Mouse (Mus musculus) embryonic facial prominence, embryonic 12.5 days (tissue): ENCODE results near the gene Pakap. TPM values are rescaled to one million over a fixed set of nuclear protein-coding genes. Genes with fewer than 3 reads are reported as not detected.

Experiments used
- ATAC-seq: fragments of 200-750 bp; cut with Nextera tagmentation; 2 replicates; pipeline ENCODE4 v1.8.0; 2017; ENCODE audit not compliant: insufficient number of reproducible peaks, insufficient read depth, low FRiP score, low TSS enrichment
- H3K27ac ChIP-seq: fragments of 300-500 bp; sonication (generic); 2 replicates; pipeline ENCODE4 v1.5.1; 2016; ENCODE audit warnings: mild to moderate bottlenecking
- H3K27me3 ChIP-seq: fragments of 300-500 bp; sonication (generic); 2 replicates; pipeline ENCODE4 v1.6.1; 2016; ENCODE audit warnings: mild to moderate bottlenecking, moderate library complexity
- H3K36me3 ChIP-seq: fragments of 300-500 bp; sonication (generic); 2 replicates; pipeline ENCODE4 v1.6.1; 2016; ENCODE audit warnings: mild to moderate bottlenecking
- H3K4me1 ChIP-seq: fragments of 300-500 bp; sonication (generic); 2 replicates; pipeline ENCODE4 v1.6.1; 2016
- H3K4me2 ChIP-seq: fragments of 300-500 bp; sonication (generic); replicated peaks from 2 replicates; pipeline ENCODE4 v1.6.1; 2016; ENCODE audit warnings: mild to moderate bottlenecking, moderate library complexity
- H3K4me3 ChIP-seq: fragments of 300-500 bp; sonication (generic); 2 replicates; pipeline ENCODE4 v1.5.1; 2016; ENCODE audit warnings: mild to moderate bottlenecking
- H3K9ac ChIP-seq: fragments of 300-500 bp; sonication (generic); 2 replicates; pipeline ENCODE4 v1.6.1; 2016; ENCODE audit warnings: mild to moderate bottlenecking, moderate library complexity
- H3K9me3 ChIP-seq: fragments of 300-500 bp; sonication (generic); 2 replicates; pipeline ENCODE4 v1.6.1; 2016; ENCODE audit warnings: mild to moderate bottlenecking, moderate library complexity
- WGBS: fragments of 180-500 bp; shearing (Covaris S2); methylation state at CpG from one replicate; pipeline ENCODE4 v1.1.7; 2016; 5-methylcytosine and 5-hydroxymethylcytosine counted together
- polyA plus RNA-seq: library from polyadenylated mRNA; unstranded; fragments of >200 nt; fragmentation: Nextera tagmentation; extraction: Ambion mirVana; gene quantifications from 2 replicates; pipeline ENCODE4 v1.2.1, GENCODE M21; 2016

Gene Pakap
- polyA plus RNA-seq, 1 experiment from 2014 or later: 42.5 TPM

DNA sequence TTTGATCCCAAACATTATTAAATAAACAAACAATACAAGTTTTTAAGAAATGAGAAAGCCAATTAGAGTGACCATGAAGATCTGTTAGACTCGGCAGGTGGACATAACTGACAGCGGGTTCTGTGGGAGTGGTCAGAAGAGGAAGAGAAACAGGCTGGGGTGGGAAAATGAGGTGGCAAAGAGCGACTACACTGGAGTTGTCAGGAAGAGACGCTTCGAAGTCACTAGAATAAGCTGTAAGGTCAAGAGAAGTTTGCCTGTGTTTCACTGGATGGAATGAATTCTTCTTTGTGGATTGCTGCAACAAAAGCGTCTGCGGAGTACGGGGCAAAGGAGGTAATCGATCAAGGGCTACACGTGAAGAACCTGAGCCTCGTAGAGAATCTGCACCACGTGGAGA lies 109.9 kb downstream of the Pakap start:
- Histone ChIP-seq H3K4me3 (no peak overlapping the region), H3K4me2 (no peak overlapping the region), H3K36me3 (no peaks in the 10 kb centered on the region), H3K27ac (no peak overlapping the region), H3K9me3 (no peaks in the 10 kb centered on the region), H3K4me1 (peaks cover 24% of the 10 kb centered on the region), H3K27me3 (no peaks in the 10 kb centered on the region), H3K9ac (no peak overlapping the region)
- ATAC-seq: no peak
- 82% methylated on average over 12 of the region's 12 CpGs for WGBS

GRCm38 (mm10) chr4:57678991-57679457 lies 111.0 kb downstream of the Pakap start:
- no peaks in the 10 kb centered on the region for H3K36me3 ChIP-seq
- H3K4me2 ChIP-seq: no peak overlapping the region
- no peak overlapping the region for H3K4me3 ChIP-seq
- H3K27ac ChIP-seq: no peak overlapping the region
- H3K9ac ChIP-seq: no peak overlapping the region
- peaks cover 16% of the 10 kb centered on the region for H3K4me1 ChIP-seq
- 88% methylated on average over 9 of the region's 9 CpGs for WGBS
- ATAC-seq: no peak
- no peaks in the 10 kb centered on the region for H3K9me3 ChIP-seq
- H3K27me3 ChIP-seq: no peaks in the 10 kb centered on the region

DNA sequence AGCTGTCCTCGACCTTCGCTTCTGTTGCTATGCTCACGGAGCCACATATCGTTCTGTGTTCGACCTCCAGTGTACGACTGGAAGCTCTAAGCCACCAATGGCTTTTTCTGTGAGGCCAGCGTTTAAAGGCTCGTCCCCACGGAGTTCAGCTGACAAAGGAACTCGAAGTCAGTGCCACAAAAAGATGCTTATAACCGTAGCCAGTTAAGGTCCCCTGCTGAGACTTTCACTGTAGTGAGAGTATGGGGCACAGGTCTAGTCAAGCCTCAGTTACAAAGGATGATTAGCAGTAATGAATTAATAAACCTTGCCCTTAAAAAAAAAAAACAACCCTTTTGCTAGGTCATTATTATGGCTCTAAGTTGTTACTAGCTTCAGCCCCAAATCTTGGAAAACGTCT lies 112.2 kb downstream of the Pakap start:
- peaks cover 12% of the 10 kb centered on the region for H3K4me1 ChIP-seq
- H3K27ac ChIP-seq: no peak overlapping the region
- no peak for ATAC-seq
- H3K27me3 ChIP-seq: no peaks in the 10 kb centered on the region
- H3K36me3 ChIP-seq: no peaks in the 10 kb centered on the region
- H3K4me2 ChIP-seq: no peak overlapping the region
- no peak overlapping the region for H3K9ac ChIP-seq
- no peak overlapping the region for H3K4me3 ChIP-seq
- 82% methylated on average over 12 of the region's 12 CpGs for WGBS
- H3K9me3 ChIP-seq: no peaks in the 10 kb centered on the region

- Histone ChIP-seq H3K4me3 (no peak overlapping the region), H3K9me3 (no peaks in the 10 kb centered on the region), H3K4me1 (0 out of 2 replicates have a peak, but pooled peaks cover 8% of the 10 kb centered on the region), H3K27me3 (no peaks in the 10 kb centered on the region), H3K36me3 (no peaks in the 10 kb centered on the region), H3K27ac (no peak overlapping the region), H3K9ac (no peak overlapping the region), H3K4me2 (no peak overlapping the region)
- ATAC-seq: no peak
- 53% methylated on average over 12 of the region's 12 CpGs for WGBS
Observed at GRCm38 (mm10) chr4:57681511-57681910, 113.5 kb downstream of the Pakap start.

DNA sequence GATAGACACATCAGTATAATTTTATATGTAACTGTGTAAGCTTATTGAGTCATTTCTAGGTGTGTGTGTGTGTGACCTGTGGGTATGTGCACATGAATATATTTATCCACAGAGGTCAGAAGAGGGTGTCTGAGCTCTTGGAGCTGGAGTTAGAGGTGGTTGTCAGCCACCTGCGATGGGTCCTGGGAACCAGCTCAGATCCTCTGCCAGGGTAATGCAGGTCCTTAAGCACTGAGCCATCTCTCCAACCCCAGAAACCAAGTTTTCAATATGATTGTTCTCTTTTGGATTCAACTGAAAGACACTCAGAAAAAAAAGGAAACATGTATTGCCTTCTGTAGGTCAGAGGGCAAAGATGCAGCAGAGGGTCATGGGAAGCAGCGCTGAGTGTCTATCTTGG lies 114.4 kb downstream of the Pakap start:
- Histone ChIP-seq H3K4me1 (0 out of 2 replicates have a peak, but pooled peaks cover 8% of the 10 kb centered on the region), H3K9me3 (no peaks in the 10 kb centered on the region), H3K9ac (no peak overlapping the region), H3K4me3 (no peak overlapping the region), H3K27me3 (no peaks in the 10 kb centered on the region), H3K4me2 (no peak overlapping the region), H3K36me3 (no peaks in the 10 kb centered on the region), H3K27ac (no peak overlapping the region)
- 95% methylated on average over 2 of the region's 2 CpGs for WGBS
- ATAC-seq: no peak

DNA sequence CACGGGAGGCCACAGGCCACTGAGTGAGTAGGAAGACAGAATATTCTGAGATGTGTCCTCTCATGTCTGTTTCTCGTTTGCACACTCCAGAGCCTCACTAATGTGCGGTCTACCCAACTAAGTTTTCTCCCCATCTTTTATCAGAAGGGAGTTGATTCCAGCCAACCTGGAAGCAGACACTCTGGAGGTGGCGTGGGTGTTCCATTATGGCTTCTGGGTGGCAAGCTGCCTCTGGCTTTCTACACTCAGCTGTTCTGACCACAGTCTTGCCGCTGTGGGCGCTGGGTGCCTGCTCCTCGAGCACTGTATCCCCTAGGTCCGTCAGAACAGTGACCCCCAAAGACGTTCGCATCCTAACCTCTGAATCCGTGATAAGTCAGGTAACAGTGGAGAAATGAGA lies 115.0 kb downstream of the Pakap start:
- H3K9ac ChIP-seq: no peak overlapping the region
- ATAC-seq: no peak
- no peak overlapping the region for H3K4me2 ChIP-seq
- H3K4me1 ChIP-seq: 0 out of 2 replicates have a peak, but pooled peaks cover 8% of the 10 kb centered on the region
- H3K4me3 ChIP-seq: no peak overlapping the region
- H3K36me3 ChIP-seq: no peaks in the 10 kb centered on the region
- H3K27ac ChIP-seq: no peak overlapping the region
- H3K9me3 ChIP-seq: no peaks in the 10 kb centered on the region
- H3K27me3 ChIP-seq: no peaks in the 10 kb centered on the region
- WGBS: 81% methylated on average over 11 of the region's 11 CpGs

- Histone ChIP-seq H3K9ac (no peak overlapping the region), H3K4me1 (0 out of 2 replicates have a peak, but pooled peaks cover 8% of the 10 kb centered on the region), H3K4me3 (no peak overlapping the region), H3K27me3 (no peaks in the 10 kb centered on the region), H3K36me3 (peaks cover 4% of the 10 kb centered on the region; the same call in 1 of the 2 replicates), H3K4me2 (no peak overlapping the region), H3K9me3 (no peaks in the 10 kb centered on the region), H3K27ac (no peak overlapping the region; the same call in 1 of the 2 replicates)
- WGBS: 67% methylated on average over 12 of the region's 12 CpGs
- no peak for ATAC-seq
Observed at GRCm38 (mm10) chr4:57684676-57685215, 116.8 kb downstream of the Pakap start.

DNA sequence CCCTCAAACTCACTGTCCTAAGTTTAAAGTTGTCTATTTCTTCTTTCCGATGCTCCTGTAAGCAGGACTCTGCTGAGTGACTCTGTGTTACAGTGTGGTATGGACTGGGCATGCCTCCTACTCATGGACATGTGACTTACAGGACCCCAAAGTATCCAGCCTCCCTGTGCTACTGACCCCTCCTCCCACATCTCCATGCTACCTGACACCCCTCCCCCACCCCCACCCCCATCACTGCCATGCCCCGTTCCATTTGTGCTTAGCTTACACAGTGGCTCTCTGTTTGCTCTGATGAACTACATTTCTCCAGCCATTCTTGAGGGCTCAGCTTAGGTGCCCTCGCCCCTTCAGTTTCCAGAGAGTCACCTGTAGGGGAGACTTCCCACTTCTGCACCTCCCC lies 118.8 kb downstream of the Pakap start:
- Histone ChIP-seq H3K27ac (no peak overlapping the region), H3K4me1 (0 out of 2 replicates have a peak, but pooled peaks cover 8% of the 10 kb centered on the region), H3K4me2 (no peak overlapping the region), H3K36me3 (peaks cover 10% of the 10 kb centered on the region), H3K27me3 (no peaks in the 10 kb centered on the region), H3K4me3 (no peak overlapping the region), H3K9me3 (no peaks in the 10 kb centered on the region), H3K9ac (no peak overlapping the region)
- no peak for ATAC-seq
- 67% methylated on average over 3 of the region's 3 CpGs for WGBS

DNA sequence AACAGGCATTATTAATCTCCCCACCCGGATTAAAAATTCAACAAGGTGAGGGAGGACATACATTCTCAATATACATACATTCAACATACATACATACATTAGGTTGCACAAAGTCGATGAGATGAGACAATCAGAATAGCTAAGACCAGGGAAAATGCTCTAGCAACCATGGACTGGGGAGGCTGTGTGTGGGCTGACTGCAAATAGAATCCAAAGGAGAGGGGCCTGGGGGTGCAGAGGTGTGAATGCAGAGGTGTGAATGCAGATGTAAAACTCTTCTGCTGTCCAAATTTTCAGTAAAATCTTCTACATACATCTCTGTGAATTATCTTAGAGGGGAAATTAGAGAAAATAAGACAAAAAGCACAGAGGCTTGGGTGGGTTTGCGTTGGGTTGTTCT lies 119.6 kb downstream of the Pakap start:
- ATAC-seq: no peak
- WGBS: 79% methylated on average over 3 of the region's 3 CpGs

GRCm38 (mm10) chr4:57688131-57688530 lies 120.2 kb downstream of the Pakap start:
- Histone ChIP-seq H3K4me2 (no peak overlapping the region), H3K27me3 (no peaks in the 10 kb centered on the region), H3K4me1 (0 out of 2 replicates have a peak, but pooled peaks cover 5% of the 10 kb centered on the region), H3K9ac (no peak overlapping the region), H3K36me3 (peaks cover 10% of the 10 kb centered on the region), H3K27ac (no peak overlapping the region), H3K9me3 (no peaks in the 10 kb centered on the region), H3K4me3 (no peak overlapping the region)
- no peak for ATAC-seq
- 69% methylated on average over 9 of the region's 9 CpGs for WGBS

More for the DNA sequence above, 119.6 kb downstream of the Pakap start:
- H3K36me3 ChIP-seq: peaks cover 10% of the 10 kb centered on the region
- no peak overlapping the region for H3K27ac ChIP-seq
- no peak overlapping the region for H3K4me2 ChIP-seq
- no peak overlapping the region for H3K9ac ChIP-seq
- no peak overlapping the region for H3K4me3 ChIP-seq
- 0 out of 2 replicates have a peak, but pooled peaks cover 8% of the 10 kb centered on the region for H3K4me1 ChIP-seq
- no peaks in the 10 kb centered on the region for H3K27me3 ChIP-seq
- H3K9me3 ChIP-seq: no peaks in the 10 kb centered on the region

- 0 out of 2 replicates have a peak, but pooled peaks cover under 1% of the 10 kb centered on the region for H3K4me1 ChIP-seq
- no peak overlapping the region for H3K4me3 ChIP-seq
- WGBS: 72% methylated on average over 6 of the region's 6 CpGs
- no peaks in the 10 kb centered on the region for H3K27me3 ChIP-seq
- H3K9ac ChIP-seq: no peak overlapping the region
- no peaks in the 10 kb centered on the region for H3K9me3 ChIP-seq
- H3K27ac ChIP-seq: no peak overlapping the region
- no peak overlapping the region for H3K4me2 ChIP-seq
- peaks cover 10% of the 10 kb centered on the region for H3K36me3 ChIP-seq
- ATAC-seq: no peak
Observed at GRCm38 (mm10) chr4:57690001-57690400, 122.0 kb downstream of the Pakap start.

- Histone ChIP-seq H3K4me1 (no peaks in the 10 kb centered on the region), H3K36me3 (peaks cover 10% of the 10 kb centered on the region), H3K4me2 (no peak overlapping the region), H3K9me3 (no peaks in the 10 kb centered on the region), H3K4me3 (no peak overlapping the region), H3K9ac (no peak overlapping the region), H3K27me3 (no peaks in the 10 kb centered on the region), H3K27ac (no peak overlapping the region)
- no peak for ATAC-seq
- 57% methylated on average over 1 of the region's 1 CpGs for WGBS
Observed at GRCm38 (mm10) chr4:57690805-57691204, 122.8 kb downstream of the Pakap start.
